Mouse (Mus musculus): ENCODE measurements around the gene Tmem253.

DNA sequence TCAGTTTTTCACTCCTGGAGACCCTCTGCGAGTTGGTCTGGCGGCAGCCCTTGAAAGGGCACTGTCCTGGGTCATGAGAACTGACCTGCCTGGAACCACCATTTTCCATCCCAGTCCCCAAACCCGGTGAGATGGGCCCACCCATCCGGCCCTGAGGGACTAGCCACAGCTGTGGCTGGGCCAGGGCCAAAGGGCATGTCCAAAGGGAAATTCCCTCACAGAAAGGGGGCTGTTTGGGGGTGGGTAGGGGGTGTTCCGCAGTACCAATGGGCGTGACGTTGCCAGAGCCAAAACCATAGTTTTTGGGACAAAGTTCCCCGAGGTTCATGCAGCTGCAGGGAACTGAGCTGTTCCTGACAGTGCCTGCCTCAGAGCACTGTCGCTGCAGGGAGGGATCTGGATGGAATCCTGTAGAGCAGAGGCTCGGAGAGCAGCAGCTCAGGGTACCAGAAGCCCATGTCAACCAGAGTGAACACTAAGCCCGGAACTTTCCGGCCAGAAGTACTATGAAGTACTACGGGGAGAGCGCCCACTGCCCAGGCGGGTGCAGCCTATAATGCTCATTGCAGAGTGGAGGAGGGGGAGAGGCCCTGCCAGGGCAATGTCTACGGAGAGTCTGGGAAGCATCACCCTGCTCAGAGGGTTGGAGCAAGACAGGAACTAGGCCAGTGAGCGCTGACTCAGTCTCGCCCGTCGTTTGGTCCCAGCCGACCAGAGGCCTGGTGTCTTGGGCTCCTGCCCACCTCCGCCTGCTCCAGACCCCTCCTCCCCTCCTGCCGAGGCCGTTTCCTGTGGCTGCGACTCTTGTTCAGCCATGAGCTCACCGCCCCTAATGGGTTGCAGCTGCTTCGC is 29.9 kb upstream of the Tmem253 start:
- TF ChIP-seq CTCF (conservative IDR thresholded peaks at IDR 0.05; ENCODE audit: low read length) (no peak), POU5F1 (IDR thresholded peaks at IDR 0.05; ENCODE audit: borderline replicate concordance, low read length) (no peak)
